Mouse (Mus musculus): ENCODE data around the gene Tpsab1.

The Tpsab1 gene

DNA sequence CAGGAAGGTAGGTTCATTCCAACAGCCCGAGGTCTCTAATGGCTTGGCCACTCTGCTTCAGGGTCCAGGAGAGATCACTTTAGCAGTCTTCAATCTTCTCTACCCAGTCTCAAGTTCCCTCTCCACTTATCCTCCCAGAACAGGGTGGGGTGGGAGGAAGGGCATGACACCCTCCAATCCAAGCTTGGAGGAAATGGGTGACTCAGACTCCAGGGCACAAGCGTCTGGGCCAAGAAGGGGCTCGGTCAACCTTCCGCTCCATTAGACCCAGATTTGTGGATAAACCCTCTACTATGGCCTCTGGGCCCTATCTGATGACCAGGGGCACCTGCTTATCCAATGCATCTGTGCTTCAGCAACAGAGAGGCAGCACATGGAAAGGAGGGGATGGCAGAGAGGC lies at the start of gene Tpsab1:
Tpsab1 (minus strand) TSS at position 101 of the 400 bp plus-strand sequence.
- no peak for DNase-seq (ENCODE audit: low spot score)

DNA sequence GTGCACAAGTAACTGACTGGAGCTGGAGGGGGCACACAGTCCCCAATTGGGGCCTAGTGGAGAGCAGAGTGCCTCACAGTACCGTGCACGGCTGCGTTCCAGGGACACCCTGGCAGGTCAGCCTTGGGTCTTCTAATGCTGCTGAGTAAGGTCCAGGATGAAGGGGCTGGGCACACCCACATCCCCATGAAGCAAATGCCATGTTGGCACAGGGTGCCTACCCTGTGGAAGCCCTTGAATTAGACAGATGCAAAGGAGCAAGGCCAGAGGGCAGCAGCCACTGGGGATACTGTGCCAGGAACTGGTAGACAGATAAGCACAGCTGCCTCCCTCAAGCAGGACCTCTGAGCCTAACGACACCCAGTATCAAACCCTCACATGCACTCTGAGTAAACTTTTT lies 49.2 kb upstream of the Tpsab1 start:
- no peak for DNase-seq (ENCODE audit: low spot score)

DNA sequence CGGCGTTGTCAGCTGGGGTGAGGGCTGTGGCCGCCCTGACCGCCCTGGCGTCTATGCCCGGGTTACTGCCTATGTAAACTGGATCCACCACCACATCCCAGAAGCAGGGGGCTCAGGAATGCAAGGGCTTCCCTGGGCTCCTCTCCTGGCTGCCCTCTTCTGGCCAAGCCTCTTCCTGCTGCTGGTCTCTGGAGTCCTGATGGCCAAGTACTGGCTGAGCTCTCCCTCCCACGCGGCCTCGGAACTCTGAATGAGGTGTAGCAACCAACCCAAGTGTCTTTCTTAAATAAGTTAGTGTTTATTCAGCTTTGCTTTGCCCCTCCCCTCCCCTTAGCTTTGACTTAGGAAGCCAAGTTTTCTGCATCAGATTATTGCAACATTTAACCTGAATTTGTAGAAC lies 28.6 kb upstream of the Tpsab1 start:
- peak; percentile 48 for DNase-seq (ENCODE audit: low spot score)

DNA sequence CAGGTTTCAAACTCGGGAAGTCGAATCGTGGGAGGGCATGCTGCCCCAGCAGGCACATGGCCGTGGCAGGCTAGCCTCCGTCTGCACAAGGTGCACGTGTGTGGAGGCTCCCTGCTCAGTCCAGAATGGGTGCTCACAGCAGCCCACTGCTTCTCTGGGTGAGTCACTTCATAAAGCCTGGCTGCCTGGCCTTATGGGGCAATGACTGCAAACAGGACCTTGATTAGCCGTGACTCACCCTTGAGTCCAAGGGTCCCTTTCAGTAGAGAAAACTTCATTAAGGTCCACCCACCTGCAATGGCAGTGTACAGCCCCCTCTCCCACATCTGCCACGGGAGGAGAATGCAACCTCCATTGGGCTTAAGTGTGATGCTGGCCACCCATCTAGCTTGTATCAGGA lies 27.1 kb upstream of the Tpsab1 start:
- no peak for DNase-seq (ENCODE audit: low spot score)

DNA sequence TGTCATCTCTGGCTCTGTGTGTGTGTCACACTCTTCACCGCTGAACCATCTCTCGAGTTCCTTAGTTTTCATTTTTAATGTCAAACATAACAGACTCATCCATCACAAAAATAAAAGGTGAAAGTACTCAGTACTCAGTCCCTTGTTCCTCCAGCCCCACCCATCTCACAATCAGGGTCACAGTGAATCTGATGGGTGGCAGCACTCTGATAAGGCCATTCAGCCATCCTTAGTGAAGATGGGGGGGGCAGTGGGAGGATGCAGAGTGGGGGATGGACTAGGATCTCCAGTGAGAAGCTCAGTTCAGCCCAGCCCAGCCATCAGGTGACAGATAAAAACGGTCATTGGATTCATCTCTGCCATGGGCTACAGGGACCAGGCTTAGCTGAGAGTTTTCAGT lies 23.6 kb upstream of the Tpsab1 start, which contains the start of gene Tpsg1:
Tpsg1 (plus strand) TSS at position 301 of the 400 bp plus-strand sequence.
- no peak for DNase-seq (ENCODE audit: low spot score)

DNA sequence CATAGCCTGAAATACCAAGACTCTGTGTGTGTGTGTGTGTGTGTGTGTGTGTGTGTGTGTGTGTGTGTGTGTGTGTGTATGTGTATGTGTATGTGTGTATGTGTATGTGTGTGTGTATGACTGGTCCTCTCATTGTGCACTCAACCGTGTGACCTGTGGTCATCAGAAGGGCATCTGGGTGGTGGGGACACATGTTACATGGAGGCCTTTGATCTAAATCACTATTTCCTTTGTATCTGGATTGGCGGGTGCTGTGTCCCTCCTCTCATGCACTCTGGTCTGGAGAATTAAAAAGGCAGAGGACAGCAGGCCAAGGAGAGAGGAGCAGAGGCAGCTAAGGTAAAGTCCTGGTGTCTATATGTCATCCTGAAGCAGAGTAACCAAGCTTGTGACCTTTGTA lies 20.6 kb upstream of the Tpsab1 start, which contains the start of gene Tpsb2:
Tpsb2 (plus strand) TSS at position 301 of the 400 bp plus-strand sequence.
- no peak for DNase-seq (ENCODE audit: low spot score)

DNA sequence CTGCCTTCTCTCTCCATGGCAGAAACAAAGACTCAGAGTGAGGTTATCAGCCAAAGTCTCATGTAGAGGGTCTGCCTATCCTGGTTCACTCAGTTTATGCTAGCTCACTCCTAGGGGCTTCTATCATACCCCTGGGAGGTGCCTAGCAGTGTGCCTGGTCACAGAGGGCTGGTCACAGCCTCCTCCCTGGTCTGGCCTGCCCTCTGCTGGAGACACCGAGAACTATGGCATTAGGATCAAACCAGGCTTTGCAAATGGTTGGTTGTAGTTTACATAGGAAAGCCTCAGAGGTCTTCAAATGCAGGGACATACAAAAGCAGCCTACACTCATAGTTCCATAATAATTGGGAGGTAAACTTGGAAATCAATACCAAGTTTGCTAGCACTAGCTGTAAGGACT lies 18.4 kb upstream of the Tpsab1 start:
- DNase-seq (ENCODE audit: low spot score): peak; percentile 2

DNA sequence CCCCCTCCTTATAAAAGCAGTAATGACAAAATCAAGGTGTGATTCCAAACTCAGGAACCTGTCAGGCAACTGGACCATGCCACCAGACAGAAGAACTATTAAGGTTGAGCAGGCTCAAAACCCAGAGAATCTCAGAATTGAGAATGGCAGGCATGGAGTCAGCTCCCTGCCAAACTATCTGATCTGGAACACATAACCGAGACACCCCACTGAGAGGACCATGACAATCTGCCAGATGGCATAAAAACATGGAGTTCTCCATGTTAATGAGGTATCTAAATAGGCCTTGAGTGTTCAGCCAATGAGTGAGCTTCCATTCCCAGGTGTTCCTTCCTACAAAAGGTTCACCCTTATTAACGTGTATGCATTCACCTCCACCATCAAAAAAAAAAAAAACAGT lies 15.9 kb upstream of the Tpsab1 start:
- DNase-seq (ENCODE audit: low spot score): no peak

DNA sequence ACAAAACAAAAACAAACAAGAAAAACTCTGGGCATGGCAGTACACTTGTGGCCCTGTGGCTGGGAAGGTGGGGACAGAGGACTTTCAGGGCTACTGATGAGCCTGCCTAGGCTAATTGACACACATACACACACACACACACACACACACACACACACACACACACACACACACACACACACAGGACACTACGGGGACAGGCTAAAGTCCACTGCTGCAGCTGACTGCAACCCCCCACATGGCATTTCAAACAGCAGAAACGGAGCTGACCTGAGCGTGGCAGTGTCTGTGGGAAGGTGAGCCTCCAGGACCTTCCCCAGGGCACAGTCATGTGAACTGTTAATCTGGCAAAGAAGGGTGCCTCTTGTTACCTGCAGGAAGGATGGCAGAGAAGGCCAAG lies 3.9 kb downstream of the Tpsab1 start:
- no peak for DNase-seq (ENCODE audit: low spot score)

DNA sequence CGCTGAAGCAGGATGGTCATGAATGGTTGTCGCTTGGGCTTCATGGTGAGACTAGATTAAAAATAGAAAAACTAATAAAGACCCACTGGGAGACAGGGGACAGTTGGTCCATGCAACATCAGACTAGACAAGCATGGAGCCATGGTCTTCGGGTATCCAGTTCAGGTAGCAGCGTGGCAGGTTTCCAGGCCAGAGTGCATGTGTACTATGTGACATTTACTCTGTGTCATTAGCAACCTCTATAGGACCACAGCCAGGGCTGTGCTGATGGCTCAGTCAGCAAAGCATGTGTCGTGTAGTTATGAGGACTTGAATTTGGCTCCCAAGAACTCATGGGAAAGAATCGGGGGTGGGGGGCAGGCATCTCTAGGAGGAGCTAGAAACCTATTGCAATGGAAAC lies 5.4 kb downstream of the Tpsab1 start:
- DNase-seq (ENCODE audit: low spot score): no peak

DNA sequence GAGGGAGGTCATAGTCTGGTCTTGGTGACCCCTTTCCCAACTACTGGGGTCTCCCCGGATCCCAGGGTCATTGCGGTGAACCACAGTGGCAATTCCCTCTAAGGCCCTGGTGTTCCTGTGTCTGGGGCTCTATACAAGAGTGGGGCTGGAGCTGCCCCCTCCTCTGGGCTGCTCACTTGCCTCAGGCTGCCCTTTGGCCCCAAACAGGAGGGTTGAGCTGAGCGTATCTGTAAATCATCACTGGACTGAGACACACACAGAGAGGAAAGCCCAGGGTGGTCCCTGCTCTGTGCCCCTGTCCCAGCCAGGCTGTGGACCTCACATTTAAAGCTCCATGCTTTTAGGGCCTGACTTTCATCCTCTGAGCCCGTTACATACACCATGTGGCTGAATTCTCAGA lies 7.1 kb downstream of the Tpsab1 start:
- DNase-seq (ENCODE audit: low spot score): no peak

DNA sequence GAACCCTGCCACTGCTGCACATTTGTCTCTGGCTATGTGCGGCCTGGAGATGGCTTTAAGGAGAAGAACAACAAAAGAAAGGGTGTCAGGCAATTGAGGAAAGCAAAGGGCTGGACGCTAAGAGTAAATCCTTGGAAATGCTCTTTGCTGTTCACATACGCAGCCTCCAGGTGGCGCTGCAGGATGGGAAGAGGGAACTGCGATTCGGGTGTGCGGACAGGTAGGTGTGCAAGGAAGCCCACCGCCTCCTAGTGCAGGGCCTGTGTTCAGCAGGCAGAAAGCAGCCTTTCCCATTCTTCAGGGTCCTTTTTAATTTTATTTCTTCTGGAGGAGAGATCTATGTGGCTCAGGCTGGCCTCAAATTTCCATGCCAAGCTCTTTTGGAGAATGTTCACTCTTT lies 11.4 kb downstream of the Tpsab1 start:
- DNase-seq (ENCODE audit: low spot score): peak; percentile 5

DNA sequence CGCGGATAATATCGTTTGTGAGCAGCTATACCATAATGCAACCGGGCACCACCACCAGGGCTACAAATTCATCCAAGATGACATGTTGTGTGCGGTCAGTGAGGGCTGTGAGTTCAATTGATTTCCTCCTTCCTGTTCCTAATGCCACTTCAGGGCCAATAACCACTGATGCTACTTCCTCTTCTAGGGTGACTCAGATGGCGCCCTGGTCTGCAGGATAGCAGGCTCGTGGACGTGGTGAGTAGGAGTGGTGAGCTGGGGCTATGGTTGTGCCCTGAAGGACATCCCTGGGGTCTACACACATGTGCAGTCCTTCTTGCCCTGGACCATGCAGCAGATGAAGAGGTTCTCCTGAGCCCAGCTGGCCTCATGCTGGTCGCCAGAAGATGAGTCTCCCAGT lies 13.0 kb downstream of the Tpsab1 start:
- DNase-seq (ENCODE audit: low spot score): peak; percentile 0

DNA sequence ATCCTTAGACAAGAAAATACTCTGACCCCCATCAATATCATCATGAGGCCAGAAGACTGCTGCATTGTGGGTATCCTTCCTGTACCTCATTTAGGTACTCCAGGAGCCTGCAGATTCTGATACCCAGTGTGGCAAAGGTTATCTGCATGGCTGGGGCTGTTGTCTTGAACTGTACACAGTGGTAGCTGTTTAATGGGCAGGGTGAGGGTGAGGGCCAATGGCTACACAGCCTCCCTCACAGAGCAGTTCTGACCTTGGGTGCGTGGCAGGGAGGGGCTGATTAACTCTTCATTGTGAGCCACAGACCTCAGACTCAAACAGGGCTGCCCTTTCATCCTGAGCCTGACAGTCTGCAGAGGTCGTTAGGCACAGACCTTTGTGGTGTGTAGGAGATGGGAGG lies 22.4 kb downstream of the Tpsab1 start:
- no peak for DNase-seq (ENCODE audit: low spot score)

DNA sequence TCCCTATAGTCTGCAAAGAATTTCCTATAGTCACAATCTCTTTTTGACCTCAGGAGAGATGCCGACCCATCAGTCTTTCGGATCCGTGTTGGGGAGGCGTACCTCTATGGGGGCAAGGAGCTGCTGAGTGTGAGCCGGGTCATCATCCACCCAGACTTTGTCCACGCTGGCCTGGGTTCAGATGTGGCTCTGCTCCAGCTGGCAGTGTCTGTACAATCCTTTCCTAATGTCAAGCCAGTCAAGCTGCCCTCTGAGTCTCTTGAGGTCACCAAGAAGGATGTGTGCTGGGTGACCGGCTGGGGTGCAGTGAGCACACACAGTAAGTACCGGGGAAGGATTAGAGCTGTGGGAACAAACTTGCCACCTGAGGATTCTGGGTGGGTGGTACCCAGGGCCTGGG lies 24.5 kb downstream of the Tpsab1 start:
- DNase-seq (ENCODE audit: low spot score): no peak

DNA sequence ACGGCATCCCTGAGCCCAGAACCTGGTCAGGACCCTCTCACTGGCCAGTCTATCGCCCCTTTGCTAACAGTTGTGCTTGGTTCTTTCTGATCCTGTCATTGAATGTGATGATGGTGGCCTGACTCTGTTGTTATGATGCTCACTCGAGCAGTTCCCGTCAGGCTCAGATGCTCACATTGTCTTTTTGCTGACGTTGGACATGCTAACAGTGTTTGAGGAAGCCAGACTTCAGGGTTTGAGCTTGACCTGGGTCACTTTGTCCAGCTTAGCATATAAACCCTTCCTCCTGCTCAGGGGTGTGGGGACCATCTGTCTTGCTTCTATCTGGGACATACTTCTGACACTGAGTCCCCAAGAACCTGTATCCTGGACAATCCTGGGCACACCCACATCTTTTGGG lies 27.0 kb downstream of the Tpsab1 start, which contains the start of gene Prss29:
Prss29 (plus strand) TSS at position 301 of the 400 bp plus-strand sequence.
- DNase-seq (ENCODE audit: low spot score): no peak

DNA sequence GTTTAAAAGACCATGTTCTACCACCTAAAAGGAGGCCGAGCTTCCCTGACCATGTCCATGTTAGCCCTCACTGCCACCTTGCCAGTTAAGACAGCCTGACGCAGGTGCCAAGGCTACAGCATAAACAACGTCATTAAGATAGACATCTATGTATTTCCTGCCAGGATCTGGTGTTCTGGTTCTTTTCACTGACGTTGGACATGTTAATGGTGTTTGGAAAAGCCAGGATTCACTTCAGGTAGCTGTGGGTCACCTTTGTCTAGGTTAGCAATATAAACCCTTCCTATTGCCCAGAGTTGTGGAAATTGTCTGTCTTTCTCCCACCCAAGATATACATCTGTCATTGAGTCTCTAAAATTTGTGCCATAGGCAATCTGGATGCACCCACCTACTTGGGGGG lies 37.0 kb downstream of the Tpsab1 start, which contains the start of gene Prss28:
Prss28 (plus strand) TSS at position 301 of the 400 bp plus-strand sequence.
- DNase-seq (ENCODE audit: low spot score): no peak

DNA sequence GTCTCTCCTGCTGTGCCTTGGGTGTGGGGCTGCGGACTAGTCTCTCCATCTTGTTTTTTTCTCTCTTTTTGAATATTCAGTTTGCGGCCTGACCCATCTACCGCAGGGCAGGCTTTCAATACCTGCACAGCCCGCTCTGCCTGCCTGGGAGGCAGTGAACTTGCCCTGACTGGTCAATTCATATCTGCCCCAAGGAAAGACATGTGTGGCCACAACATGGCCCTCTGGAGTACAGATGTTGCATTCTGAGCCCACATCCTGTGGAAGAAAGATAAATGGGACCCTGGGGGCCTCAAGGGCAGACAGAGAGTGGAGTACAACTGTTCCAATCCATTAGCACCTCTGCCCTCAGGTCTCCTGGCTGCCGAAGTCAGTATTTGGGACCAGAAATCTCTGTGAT lies 47.3 kb downstream of the Tpsab1 start, which contains the start of gene Prss34:
Prss34 (plus strand) TSS at position 301 of the 400 bp plus-strand sequence.
- DNase-seq (ENCODE audit: low spot score): no peak

DNA sequence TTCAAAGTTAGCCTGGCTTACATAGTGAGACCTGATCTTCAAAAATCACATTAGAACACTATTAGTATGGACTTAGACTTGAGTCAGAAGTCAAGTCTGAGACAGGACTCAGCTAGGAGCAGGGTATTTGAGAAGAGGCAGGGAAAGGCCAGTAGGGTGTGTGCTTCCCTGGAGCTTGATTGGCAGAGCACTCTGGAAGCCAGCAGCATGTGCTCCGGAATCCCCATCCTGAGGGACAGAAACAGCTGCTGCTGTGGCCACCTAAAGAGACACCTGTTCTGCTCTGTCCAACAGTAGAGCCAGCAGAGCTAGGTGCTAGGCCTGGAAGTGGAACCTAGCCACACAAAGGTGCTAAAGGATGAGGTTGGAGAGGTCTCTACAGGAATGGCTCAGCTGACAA lies 51.3 kb downstream of the Tpsab1 start:
- no peak for DNase-seq (ENCODE audit: low spot score)

DNA sequence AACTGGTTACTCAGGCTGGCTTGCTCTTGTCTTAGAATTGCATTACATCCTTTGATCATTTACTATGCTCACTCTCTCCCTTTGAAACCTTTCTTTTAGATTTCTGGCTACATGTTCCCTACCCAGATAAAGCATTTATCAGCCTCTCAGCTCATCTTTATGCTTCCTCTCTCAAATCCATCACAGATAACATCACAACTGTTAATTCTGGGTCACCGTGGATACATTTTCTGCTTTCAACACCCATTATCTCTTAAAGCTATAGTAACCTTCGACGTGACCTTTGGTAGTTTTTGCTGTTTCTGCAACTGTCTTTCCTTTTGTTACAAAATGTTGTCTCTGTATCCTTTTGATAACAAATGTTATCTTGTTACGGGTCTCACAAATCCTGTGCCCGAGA lies 51.9 kb downstream of the Tpsab1 start:
- no peak for DNase-seq (ENCODE audit: low spot score)
